Mouse (Mus musculus) MEL (cell line): ENCODE measurements at regions not wholly inside any gene's neighbourhood (a gene's known extent, or its start where the extent isn't known, plus 50 kb on each side); places are given as distances from the start of the nearest gene placed in this dataset.

ENCODE experiments used
- DNase-seq: peaks from one replicate; pipeline ENCODE4 v3.0.0; 2011; ENCODE audit warnings: low read depth, low spot score
- H3K27ac ChIP-seq: 2 replicates; pipeline ENCODE4 v1.5.1; 2012; ENCODE audit warnings: low read depth, mild to moderate bottlenecking, control low read depth, low read length, moderate library complexity; ENCODE audit not compliant: control insufficient read depth
- H3K27me3 ChIP-seq, 2 experiments: fragments of 150-350 bp in 1 of 2; sonication (generic) in 1 of 2; 2 replicates each; pipeline ENCODE4 v1.6.1; 2012; ENCODE audit warnings: low read length in 2 of 2, mild to moderate bottlenecking in 2 of 2, improper control_type of control experiment in 1 of 2, moderate library complexity in 1 of 2; ENCODE audit not compliant: insufficient read depth in 2 of 2, control insufficient read depth in 1 of 2
- H3K36me3 ChIP-seq, 2 experiments: 2 replicates each; pipeline ENCODE4 v1.6.1; 2012 to 2014; ENCODE audit warnings: low read length in 2 of 2, improper control_type of control experiment in 1 of 2, inconsistent platforms in 1 of 2, mild to moderate bottlenecking in 1 of 2; ENCODE audit not compliant: insufficient read depth in 2 of 2, control insufficient read depth in 1 of 2
- H3K4me1 ChIP-seq, 2 experiments: fragments of 150-350 bp in 1 of 2; sonication (generic) in 1 of 2; 2 replicates each; pipeline ENCODE4 v1.6.1; 2012; ENCODE audit warnings: low read length in 2 of 2, improper control_type of control experiment in 1 of 2, mild to moderate bottlenecking in 1 of 2; ENCODE audit not compliant: insufficient read depth in 2 of 2, control insufficient read depth in 1 of 2
- H3K4me3 ChIP-seq, 2 experiments: fragments of 150-350 bp in 1 of 2; sonication (generic) in 1 of 2; 2 replicates each; pipeline ENCODE4 v1.5.1; 2012; ENCODE audit warnings: low read depth in 2 of 2, low read length in 2 of 2, mild to moderate bottlenecking in 2 of 2, moderate library complexity in 2 of 2, control low read depth in 1 of 2, improper control_type of control experiment in 1 of 2; ENCODE audit not compliant: control insufficient read depth in 1 of 2, insufficient read depth in 1 of 2
- H3K79me2 ChIP-seq: 2 replicates; pipeline ENCODE4 v1.6.1; 2012; ENCODE audit warnings: mild to moderate bottlenecking, low read length, moderate library complexity; ENCODE audit not compliant: control insufficient read depth, poor library complexity, insufficient read depth
- H3K9ac ChIP-seq: 2 replicates; pipeline ENCODE4 v1.6.1; 2012; ENCODE audit warnings: low read depth, mild to moderate bottlenecking, control low read depth, low read length, moderate library complexity; ENCODE audit not compliant: control insufficient read depth, poor library complexity, severe bottlenecking
- H3K9me3 ChIP-seq: fragments of 150-350 bp; sonication (generic); replicated peaks from 2 replicates; pipeline ENCODE4 v1.6.1; 2012; ENCODE audit warnings: mild to moderate bottlenecking, low read length, improper control_type of control experiment, moderate library complexity; ENCODE audit not compliant: insufficient read depth
- CHD1 ChIP-seq: IDR thresholded peaks from 2 replicates; pipeline ENCODE4 v1.6.1; 2012; ENCODE audit warnings: low read depth, mild to moderate bottlenecking, inconsistent platforms, low read length, improper control_type of control experiment
- ELF1 ChIP-seq: IDR thresholded peaks from 2 replicates; pipeline ENCODE4 v1.6.1; 2014; ENCODE audit warnings: low read depth, mild to moderate bottlenecking, inconsistent platforms, low read length, improper control_type of control experiment, moderate library complexity
- EP300 ChIP-seq, 2 experiments: IDR thresholded peaks; 2 replicates each; pipeline ENCODE4 v1.6.1; 2011; ENCODE audit warnings: improper control_type of control experiment in 2 of 2, low read length in 2 of 2, low read depth in 1 of 2, mild to moderate bottlenecking in 1 of 2
- GABPA ChIP-seq: IDR thresholded peaks from 2 replicates; pipeline ENCODE4 v1.6.1; 2012; ENCODE audit warnings: low read depth, mild to moderate bottlenecking, inconsistent platforms, low read length, improper control_type of control experiment, moderate library complexity
- JUND ChIP-seq: IDR thresholded peaks from 2 replicates; pipeline ENCODE4 v1.6.1; 2011; ENCODE audit warnings: low read depth, mild to moderate bottlenecking, improper control_type of control experiment, low read length
- MAFK ChIP-seq: IDR thresholded peaks from 2 replicates; pipeline ENCODE4 v1.6.1; 2011; ENCODE audit warnings: low read depth, mild to moderate bottlenecking, low read length, improper control_type of control experiment, borderline replicate concordance
- MAZ ChIP-seq: IDR thresholded peaks from 2 replicates; pipeline ENCODE4 v1.6.1; 2012; ENCODE audit warnings: low read depth, mild to moderate bottlenecking, inconsistent platforms, low read length, improper control_type of control experiment
- MEF2A ChIP-seq: IDR thresholded peaks from 2 replicates; pipeline ENCODE4 v1.6.1; 2014; ENCODE audit warnings: low read depth, mild to moderate bottlenecking, inconsistent platforms, low read length, improper control_type of control experiment; ENCODE audit not compliant: poor library complexity, insufficient replicate concordance, severe bottlenecking; ENCODE audit errors: extremely low read depth
- MXI1 ChIP-seq: IDR thresholded peaks from 2 replicates; pipeline ENCODE4 v1.6.1; 2011; ENCODE audit warnings: mild to moderate bottlenecking, low read depth, low read length, improper control_type of control experiment
- MYC ChIP-seq: IDR thresholded peaks from 2 replicates; pipeline ENCODE4 v1.6.1; 2011; ENCODE audit warnings: low read depth, mild to moderate bottlenecking, low read length, improper control_type of control experiment, moderate library complexity
- POLR2A ChIP-seq, 2 experiments: IDR thresholded peaks; 2 replicates each; pipeline ENCODE4 v1.6.1; 2011 to 2012; ENCODE audit warnings: low read length in 2 of 2, mild to moderate bottlenecking in 2 of 2, control low read depth in 1 of 2, improper control_type of control experiment in 1 of 2, low read depth in 1 of 2, moderate library complexity in 1 of 2; ENCODE audit not compliant: control insufficient read depth in 1 of 2, insufficient read depth in 1 of 2, poor library complexity in 1 of 2
- SIN3A ChIP-seq: IDR thresholded peaks from 2 replicates; pipeline ENCODE4 v1.6.1; 2012; ENCODE audit warnings: low read length, improper control_type of control experiment, inconsistent platforms
- TAL1 ChIP-seq: IDR thresholded peaks from 2 replicates; pipeline ENCODE4 v1.6.1; 2012; ENCODE audit warnings: mild to moderate bottlenecking, inconsistent platforms, low read length, moderate library complexity, mixed read lengths
- USF2 ChIP-seq, 2 experiments: IDR thresholded peaks; 2 replicates each; pipeline ENCODE4 v1.6.1; 2011 to 2012; ENCODE audit warnings: improper control_type of control experiment in 2 of 2, low read length in 2 of 2, borderline replicate concordance in 1 of 2, inconsistent platforms in 1 of 2, low read depth in 1 of 2, mild to moderate bottlenecking in 1 of 2; ENCODE audit not compliant: insufficient read depth in 1 of 2
- ZC3H11A ChIP-seq: IDR thresholded peaks from 2 replicates; pipeline ENCODE4 v1.6.1; 2012; ENCODE audit warnings: low read depth, mild to moderate bottlenecking, inconsistent platforms, low read length, improper control_type of control experiment
- ZNF384 ChIP-seq: IDR thresholded peaks from 2 replicates; pipeline ENCODE4 v1.6.1; 2012; ENCODE audit warnings: low read depth, mild to moderate bottlenecking, inconsistent platforms, low read length, improper control_type of control experiment

DNA sequence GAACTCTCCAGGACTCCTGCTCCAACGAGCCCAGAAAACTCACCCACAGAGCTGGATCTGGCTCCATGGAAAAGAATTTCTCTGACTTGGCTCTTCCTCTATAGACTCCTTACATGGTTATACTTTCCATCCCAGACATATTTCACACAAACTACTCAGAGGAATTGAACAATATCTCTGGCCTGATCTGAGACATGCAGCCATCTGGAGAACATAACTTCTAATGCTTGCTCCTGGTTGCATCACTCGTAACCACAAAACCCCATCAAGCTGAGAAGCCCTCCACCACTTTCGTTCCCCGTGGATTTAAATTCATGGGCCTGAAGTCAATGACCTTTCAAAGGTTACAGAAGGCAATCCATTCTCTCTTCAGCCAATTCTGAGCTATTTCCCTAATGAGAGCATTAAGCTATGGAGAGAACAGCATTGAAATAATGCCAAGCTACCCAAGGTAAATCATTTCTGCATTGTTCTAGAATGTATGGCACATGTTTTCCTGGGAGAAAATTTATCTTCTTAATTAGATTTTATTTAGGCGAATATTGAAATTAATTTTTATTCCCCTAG, 294.0 kb upstream of the Acvr2a start:
- no peak overlapping the region for H3K9ac ChIP-seq
- DNase-seq, result no peak
- H3K4me3 ChIP-seq, result no peak overlapping the region
- H3K36me3 ChIP-seq, result no peaks in the 10 kb centered on the region
- H3K27me3 ChIP-seq, result no peaks in the 10 kb centered on the region
- H3K79me2 ChIP-seq, result no peaks in the 10 kb centered on the region
- no peak overlapping the region for H3K27ac ChIP-seq
- TF ChIP-seq ZC3H11A, result no peak
- no peak for TF ChIP-seq ELF1
- no peak for TF ChIP-seq CHD1
- TF ChIP-seq MEF2A, result no peak
- no peak for TF ChIP-seq MAZ
- TF ChIP-seq ZNF384, result no peak
- TF ChIP-seq EP300 (IDR thresholded peaks at IDR 0.05; ENCODE audit: low read depth in 1 of 2, low read length in 2 of 2), result no peak
- TF ChIP-seq MXI1, result no peak
- TF ChIP-seq USF2 (IDR thresholded peaks at IDR 0.05; ENCODE audit: borderline replicate concordance in 1 of 2, insufficient read depth in 1 of 2, low read depth in 1 of 2, low read length in 2 of 2), result no peak
- no peaks in the 10 kb centered on the region for H3K4me1 ChIP-seq
- H3K9me3 ChIP-seq, result no peaks in the 10 kb centered on the region

DNA sequence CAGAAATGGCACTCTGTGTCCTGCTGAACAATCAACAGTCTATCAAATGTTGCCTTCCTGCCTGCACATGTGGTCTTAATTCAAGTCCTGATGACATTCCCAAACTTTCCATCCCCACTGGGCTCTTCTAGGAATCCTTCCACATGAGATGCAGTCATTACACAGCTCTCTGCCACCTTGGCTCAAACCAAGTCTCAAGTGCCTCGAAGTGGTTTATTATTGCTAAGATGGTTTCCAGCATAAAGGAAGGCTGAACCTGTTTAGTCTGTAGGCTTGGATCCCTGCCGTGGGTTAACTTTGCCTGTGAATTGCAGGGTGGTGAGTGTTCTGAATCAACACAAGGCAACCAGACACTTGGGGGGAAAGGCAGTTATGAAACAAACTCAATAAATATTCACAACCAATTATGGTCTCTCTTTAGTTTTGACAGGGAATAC, 293.4 kb upstream of the Acvr2a start:
- no peaks in the 10 kb centered on the region for H3K36me3 ChIP-seq
- no peaks in the 10 kb centered on the region for H3K4me1 ChIP-seq
- no peak for DNase-seq
- H3K27ac ChIP-seq, result no peak overlapping the region
- H3K9ac ChIP-seq, result no peak overlapping the region
- H3K4me3 ChIP-seq, result no peak overlapping the region
- TF ChIP-seq CHD1 (no peak), TAL1 (no peak), SIN3A (no peak), JUND (no peak), MAZ (no peak), MAFK (no peak), MYC (no peak), GABPA (no peak), POLR2A (IDR thresholded peaks at IDR 0.05; ENCODE audit: control insufficient read depth in 1 of 2, insufficient read depth in 1 of 2, low read depth in 1 of 2, low read length in 2 of 2, poor library complexity in 1 of 2) (no peak), ZC3H11A (no peak)
- H3K9me3 ChIP-seq, result no peaks in the 10 kb centered on the region
- H3K27me3 ChIP-seq, result no peaks in the 10 kb centered on the region
- H3K79me2 ChIP-seq, result no peaks in the 10 kb centered on the region
